Mouse (Mus musculus): ENCODE measurements around the gene Sirt4. TPM values are rescaled to one million over a fixed set of nuclear protein-coding genes. Genes with fewer than 3 reads are reported as not detected.
A peak's percentile ranks its signal among the peaks of the same experiment; 100 is the strongest.

Sirt4 gene
- polyA plus RNA-seq, 1 experiment from 2014 or later: 6.1 TPM

DNA sequence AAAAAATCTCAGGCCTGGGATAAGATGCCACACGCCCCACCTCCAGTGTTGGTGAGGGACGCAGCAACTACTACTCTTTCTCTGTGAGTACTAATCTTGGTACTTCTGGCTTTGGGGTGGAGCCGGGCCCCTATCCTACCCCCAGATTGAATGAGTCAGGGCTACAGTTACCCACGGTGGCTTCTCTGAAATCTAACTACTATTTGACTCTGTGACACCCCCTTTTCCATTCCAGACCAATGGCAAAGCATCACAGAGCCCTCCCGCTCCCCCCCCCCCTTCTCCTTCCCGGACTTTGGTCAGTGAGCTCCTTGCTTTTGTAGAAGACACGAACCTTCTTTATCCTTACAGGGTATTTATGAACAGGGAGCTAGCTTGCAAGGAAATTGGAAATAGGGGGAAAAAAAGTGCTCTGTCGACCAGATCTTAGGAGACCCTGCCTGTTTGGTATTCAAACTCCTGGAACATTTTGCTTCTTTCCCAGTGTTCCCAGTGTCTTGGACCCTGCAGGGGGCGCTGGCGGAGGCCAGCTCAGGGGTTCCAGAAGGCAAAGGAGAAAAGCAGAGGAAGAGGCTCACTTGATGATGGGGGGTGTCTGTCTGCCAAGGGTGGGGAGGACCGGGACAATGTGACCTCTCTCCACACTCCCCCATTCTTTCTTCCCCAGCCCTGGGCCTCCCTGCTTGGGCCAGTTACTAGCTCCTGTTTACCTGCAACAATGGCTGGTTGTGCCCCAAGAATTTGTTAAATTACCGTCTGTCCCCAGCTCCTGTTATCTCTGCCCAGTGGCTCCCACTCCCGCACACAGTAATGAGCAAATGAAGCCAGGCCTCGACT lies 53.2 kb downstream of the Sirt4 start:
- Histone ChIP-seq H3K4me2 (peak overlapping the region; percentile 64), H3K9me3 (replicated peaks) (no peaks in the 10 kb centered on the region), H3K4me1 (replicated peaks) (no peaks in the 10 kb centered on the region), H3K9ac (no peak overlapping the region), H3K36me3 (no peaks in the 10 kb centered on the region), H3K27me3 (peaks cover 98% of the 10 kb centered on the region), H3K27ac (no peak overlapping the region), H3K4me3 (replicated peaks) (peak overlapping the region; percentile 61; the same call in 1 of the 2 replicates)
- WGBS (ENCODE audit: insufficient replicate concordance): 13% methylated on average over 14 of the region's 14 CpGs
- ATAC-seq (ENCODE audit: low read depth) (no peak), DNase-seq (no peak)

GRCm38 (mm10) chr5:115430187-115430960 lies 54.2 kb downstream of the Sirt4 start:
- 1% methylated on average over 56 of the region's 73 CpGs for WGBS (ENCODE audit: insufficient replicate concordance)
- no peaks in the 10 kb centered on the region for H3K36me3 ChIP-seq
- peak; percentile 20; the same call in 1 of the 2 replicates for ATAC-seq (ENCODE audit: low read depth)
- H3K27ac ChIP-seq: no peak overlapping the region
- peak overlapping the region; percentile 41 for H3K9ac ChIP-seq
- H3K4me2 ChIP-seq: peak overlapping the region; percentile 64
- H3K27me3 ChIP-seq: peaks cover 97% of the 10 kb centered on the region
- H3K9me3 ChIP-seq (replicated peaks): no peaks in the 10 kb centered on the region
- no peak for DNase-seq
- peak overlapping the region; percentile 61 for H3K4me3 ChIP-seq (replicated peaks)
- H3K4me1 ChIP-seq (replicated peaks): no peaks in the 10 kb centered on the region

GRCm38 (mm10) chr5:115429359-115430186 lies 55.0 kb downstream of the Sirt4 start, which contains the start of gene Msi1:
Gene Msi1, plus strand, starts transcription at chr5:115429599.
- H3K9me3 ChIP-seq (replicated peaks): no peaks in the 10 kb centered on the region
- no peak within 1 kb of the TSS for H3K27ac ChIP-seq
- peak within 1 kb of the TSS; percentile 61 for H3K4me3 ChIP-seq (replicated peaks)
- H3K4me1 ChIP-seq (replicated peaks): no peaks in the 10 kb centered on the region
- DNase-seq: no peak
- peak within 1 kb of the TSS; percentile 41 for H3K9ac ChIP-seq
- peak within 1 kb of the TSS; percentile 64 for H3K4me2 ChIP-seq
- peaks cover 95% of the 10 kb centered on the region for H3K27me3 ChIP-seq
- no peaks in the 10 kb centered on the region for H3K36me3 ChIP-seq
- ATAC-seq (ENCODE audit: low read depth): peak; percentile 34; the same call in 1 of the 2 replicates
- WGBS (ENCODE audit: insufficient replicate concordance): 1% methylated on average over 54 of the region's 117 CpGs

DNA sequence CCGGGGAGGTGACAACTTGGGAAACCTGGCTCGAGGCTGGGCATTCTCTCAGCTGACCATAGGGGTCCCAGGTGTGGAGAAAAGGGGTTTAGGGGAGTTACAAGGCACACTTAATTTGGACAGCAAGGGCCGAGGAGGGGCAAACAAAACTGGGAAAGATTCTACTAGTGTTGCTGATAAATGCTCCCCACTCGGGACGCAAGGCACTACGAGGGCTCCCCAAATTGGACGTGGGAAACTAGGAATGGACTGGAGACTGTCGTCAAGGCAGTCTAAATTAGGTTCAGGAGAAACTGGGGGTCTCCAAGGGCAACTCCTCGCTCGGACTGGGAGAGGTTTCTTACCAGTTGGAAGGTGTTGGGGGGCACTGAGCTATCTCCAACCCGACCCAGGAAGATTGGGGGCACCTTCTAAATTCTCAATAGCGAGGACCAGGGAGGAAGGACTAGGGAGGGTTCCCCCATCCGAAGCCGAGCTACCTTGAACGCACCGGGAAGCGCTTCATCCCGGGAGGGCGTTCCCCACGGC lies 55.6 kb downstream of the Sirt4 start:
- Histone ChIP-seq H3K27ac (no peak overlapping the region), H3K27me3 (peaks cover 90% of the 10 kb centered on the region), H3K36me3 (no peaks in the 10 kb centered on the region), H3K4me3 (replicated peaks) (peak overlapping the region; percentile 61), H3K4me2 (peak overlapping the region; percentile 64), H3K4me1 (replicated peaks) (no peaks in the 10 kb centered on the region), H3K9me3 (replicated peaks) (no peaks in the 10 kb centered on the region), H3K9ac (no peak overlapping the region)
- 3% methylated on average over 20 of the region's 20 CpGs for WGBS (ENCODE audit: insufficient replicate concordance)
- no peak for DNase-seq
- ATAC-seq (ENCODE audit: low read depth): no peak

Other genes with a start within 250 kb of the Sirt4 start
- 120 and 127 TPM in 2 replicates for gene Pop5, start 248.9 kb downstream of the Sirt4 start, polyA plus RNA-seq (2015; fragmentation: Nextera tagmentation; extraction: Ambion mirVana)
- gene Rnf10, start 211.8 kb downstream of the Sirt4 start, polyA plus RNA-seq (2015; fragmentation: Nextera tagmentation; extraction: Ambion mirVana): 122 and 126 TPM in 2 replicates
- 38.1 and 42.0 TPM in 2 replicates for gene Coq5, start 205.1 kb downstream of the Sirt4 start, polyA plus RNA-seq (2015; fragmentation: Nextera tagmentation; extraction: Ambion mirVana)
- gene Dynll1, start 183.7 kb downstream of the Sirt4 start, polyA plus RNA-seq (2015; fragmentation: Nextera tagmentation; extraction: Ambion mirVana): 744 and 768 TPM in 2 replicates
- gene Srsf9, start 157.5 kb downstream of the Sirt4 start, polyA plus RNA-seq (2015; fragmentation: Nextera tagmentation; extraction: Ambion mirVana): 130 and 143 TPM in 2 replicates
- gene Gatc, start 143.5 kb downstream of the Sirt4 start, polyA plus RNA-seq (2015; fragmentation: Nextera tagmentation; extraction: Ambion mirVana): 13.0 and 19.0 TPM in 2 replicates
- 40.4 and 41.5 TPM in 2 replicates for gene Triap1, start 143.5 kb downstream of the Sirt4 start, polyA plus RNA-seq (2015; fragmentation: Nextera tagmentation; extraction: Ambion mirVana)
- 735 and 795 TPM in 2 replicates for gene Cox6a1, start 135.7 kb downstream of the Sirt4 start, polyA plus RNA-seq (2015; fragmentation: Nextera tagmentation; extraction: Ambion mirVana)
- gene Msi1, start 55.1 kb downstream of the Sirt4 start, polyA plus RNA-seq (2015; fragmentation: Nextera tagmentation; extraction: Ambion mirVana): 0.83 and 1.4 TPM in 2 replicates
- 0.35 TPM in 1 of 2 replicates, not detected in the other for gene Pla2g1b, start 18.5 kb downstream of the Sirt4 start, polyA plus RNA-seq (2015; fragmentation: Nextera tagmentation; extraction: Ambion mirVana)
- gene Pxn, start 22.0 kb upstream of the Sirt4 start, polyA plus RNA-seq (2015; fragmentation: Nextera tagmentation; extraction: Ambion mirVana): 11.1 and 14.5 TPM in 2 replicates
- 1,664 and 1,673 TPM in 2 replicates for gene Rplp0, start 74.7 kb upstream of the Sirt4 start, polyA plus RNA-seq (2015; fragmentation: Nextera tagmentation; extraction: Ambion mirVana)
- 18.7 and 19.3 TPM in 2 replicates for gene Gcn1l1, start 80.5 kb upstream of the Sirt4 start, polyA plus RNA-seq (2015; fragmentation: Nextera tagmentation; extraction: Ambion mirVana)
- gene Rab35, start 147.2 kb upstream of the Sirt4 start, polyA plus RNA-seq (2015; fragmentation: Nextera tagmentation; extraction: Ambion mirVana): 14.7 and 16.7 TPM in 2 replicates
- 1.6 and 2.0 TPM in 2 replicates for gene Bicdl1, start 246.9 kb upstream of the Sirt4 start, polyA plus RNA-seq (2015; fragmentation: Nextera tagmentation; extraction: Ambion mirVana)

All from liver, embryonic 13.5 days (tissue).